Mouse (Mus musculus) liver (tissue): ENCODE measurements at regions not wholly inside any gene's neighbourhood (a gene's known extent, or its start where the extent isn't known, plus 50 kb on each side); places are given as distances from the start of the nearest gene placed in this dataset.

Source experiments
- DNase-seq: peaks from one replicate; pipeline ENCODE4 v3.0.0-alpha.2; 2020; ENCODE audit warnings: mixed read lengths

DNA sequence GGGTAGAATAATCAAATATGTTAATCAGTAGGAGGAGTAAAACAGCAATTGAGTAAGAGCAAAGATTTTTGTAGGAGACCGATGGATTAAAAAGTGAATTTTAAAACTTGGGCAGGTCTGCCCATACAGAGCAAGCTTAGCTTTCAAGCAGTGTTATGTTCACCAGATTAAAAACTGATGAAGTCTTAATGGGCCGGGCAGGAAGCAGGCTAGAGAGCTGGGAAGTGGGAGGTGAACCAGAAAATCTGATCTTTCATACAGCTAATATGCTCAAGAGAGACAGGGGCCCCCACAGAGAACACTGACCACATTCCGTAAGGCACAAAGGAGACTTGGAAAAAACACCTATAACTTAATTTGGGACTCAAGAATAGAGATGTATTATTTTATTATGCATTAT is 316.4 kb upstream of the Adgrl2 start:
- no peak for DNase-seq

DNA sequence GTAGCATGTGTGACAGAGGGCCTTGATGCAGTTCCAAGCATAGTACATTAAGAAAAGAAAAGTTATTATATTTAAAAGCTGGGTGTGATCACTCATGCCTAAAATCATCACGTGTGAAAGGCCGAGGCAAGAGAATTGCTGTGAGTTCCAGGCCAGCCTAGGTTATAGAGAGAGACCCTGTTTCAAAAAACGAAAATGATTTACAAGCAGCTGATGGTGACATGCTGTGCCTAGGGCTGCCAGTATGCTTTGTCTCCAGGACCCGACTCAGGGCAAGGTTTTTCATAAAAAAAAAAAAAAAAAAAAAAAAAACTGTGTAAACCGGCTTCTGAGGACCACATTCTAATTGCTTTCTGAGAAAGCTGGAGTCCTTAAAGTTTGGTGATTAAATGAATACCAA is 315.9 kb upstream of the Adgrl2 start:
- DNase-seq: no peak

DNA sequence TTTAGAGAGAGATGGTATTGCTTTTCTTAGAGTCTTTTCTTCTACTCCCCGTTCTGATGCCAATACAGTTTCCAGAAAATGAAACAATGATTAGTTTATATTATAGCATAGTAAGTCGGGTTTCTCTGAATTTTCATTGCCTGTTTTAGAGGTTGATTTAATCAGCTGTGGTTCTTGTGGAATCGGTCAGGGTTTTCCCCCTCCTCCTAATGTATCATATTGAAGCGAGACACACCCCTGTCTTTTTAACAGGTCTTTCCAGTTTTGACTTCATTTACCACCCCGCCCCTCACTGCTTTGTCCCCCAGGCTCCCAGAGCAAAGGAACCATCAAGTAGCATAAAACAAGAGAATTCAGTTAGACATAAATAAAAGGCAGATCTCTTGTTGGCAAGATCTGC is 315.1 kb upstream of the Adgrl2 start:
- no peak for DNase-seq

DNA sequence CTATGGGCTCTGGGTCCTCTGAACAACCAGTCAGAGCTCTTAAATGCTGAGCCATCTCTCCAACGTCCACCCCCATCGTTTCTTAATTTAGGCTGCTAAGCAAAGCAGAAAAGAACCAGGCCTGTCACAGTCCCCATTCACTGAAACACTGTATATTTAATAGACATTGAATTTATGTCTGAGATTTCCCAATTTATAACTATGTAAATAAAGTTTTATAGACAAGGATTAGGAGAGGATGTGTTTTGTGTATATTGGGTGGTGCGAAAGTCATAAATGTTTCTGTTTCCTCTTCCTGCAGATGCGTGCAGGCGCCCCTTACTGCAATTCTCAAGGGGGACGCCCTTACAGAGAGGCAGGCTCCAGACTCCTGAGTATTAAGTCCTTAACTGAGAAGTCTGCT is 314.7 kb upstream of the Adgrl2 start:
- DNase-seq: no peak

DNA sequence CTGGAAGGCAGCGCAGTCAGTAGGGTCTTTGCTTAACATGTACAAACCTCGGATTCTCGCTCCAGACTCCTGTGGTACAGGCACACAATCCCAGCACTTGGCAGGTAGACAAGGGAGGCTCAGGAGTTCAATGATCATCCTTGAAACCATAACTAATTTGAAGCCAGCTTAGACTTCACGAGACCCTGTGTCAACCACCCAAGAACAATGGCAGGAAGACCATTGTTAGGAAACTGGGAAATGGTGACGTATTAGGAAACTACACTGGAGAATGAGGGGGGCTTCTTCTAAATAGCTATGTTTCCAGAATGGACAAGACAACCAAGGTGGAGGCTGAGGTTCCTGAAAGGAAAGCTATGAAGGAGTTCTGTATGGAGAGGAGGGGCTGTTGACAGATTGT is 313.1 kb upstream of the Adgrl2 start:
- no peak for DNase-seq

DNA sequence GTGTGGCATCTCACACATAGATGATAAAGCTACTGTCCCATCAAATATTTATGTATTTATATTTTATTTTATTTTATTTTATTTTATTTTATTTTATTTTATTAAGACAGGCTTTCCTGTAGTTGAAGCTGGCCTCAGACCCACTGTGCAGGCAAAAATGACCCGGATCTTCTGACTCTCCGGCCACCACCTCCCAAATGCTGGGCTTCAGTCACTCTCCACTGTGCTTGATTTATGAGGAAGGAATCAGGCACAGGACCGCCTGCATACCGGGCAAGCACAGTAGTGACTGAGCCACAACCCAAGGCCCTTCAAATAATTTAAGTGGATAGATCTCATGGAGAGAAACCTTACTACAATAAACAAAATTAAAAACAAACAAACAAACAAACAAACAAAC is 309.6 kb upstream of the Adgrl2 start:
- DNase-seq: no peak

DNA sequence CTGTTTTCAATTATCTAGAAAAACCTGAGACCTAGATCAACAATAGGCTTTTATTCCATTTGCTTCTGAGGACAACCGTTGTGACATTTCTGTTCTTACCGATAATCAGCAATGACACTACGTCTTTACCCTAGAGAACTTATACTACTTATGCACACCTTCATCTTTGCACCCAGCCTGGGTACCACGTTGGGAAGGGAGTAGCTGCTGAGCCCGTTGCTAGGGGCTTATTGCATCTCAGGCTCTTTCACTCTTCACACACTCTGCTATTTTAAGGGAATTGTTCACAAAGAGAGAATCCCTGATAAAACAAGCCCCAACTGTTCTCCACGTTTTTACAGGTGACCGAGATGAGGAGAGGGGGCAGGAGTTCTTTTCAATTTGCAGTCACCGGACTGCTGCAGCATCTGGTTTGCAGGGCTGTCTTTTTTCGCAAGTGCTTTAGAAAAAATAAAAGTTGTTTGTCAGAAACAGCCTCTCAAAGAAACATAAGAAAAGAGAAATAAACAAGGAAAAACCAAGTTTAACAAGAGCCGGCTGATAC is 306.1 kb upstream of the Adgrl2 start:
- DNase-seq: no peak

DNA sequence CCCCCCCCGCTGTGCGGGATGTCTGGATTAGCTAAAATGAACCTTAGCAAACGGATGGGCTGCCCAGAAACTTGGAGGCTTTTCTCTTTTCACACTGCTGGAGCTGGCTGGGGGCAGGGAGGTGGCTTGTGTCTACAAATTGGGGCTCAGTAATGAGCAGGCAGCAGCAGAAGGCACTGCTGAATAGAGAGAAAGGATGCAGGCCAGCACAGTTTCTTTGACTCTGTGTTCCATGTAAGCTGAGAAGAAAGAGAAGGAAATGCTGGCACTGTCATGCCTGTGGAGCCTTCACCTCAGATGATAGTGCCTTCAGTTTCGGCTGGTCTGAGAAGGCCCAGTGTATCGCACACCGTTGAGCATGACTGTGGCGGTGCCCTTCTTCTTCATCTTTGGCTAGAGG is 305.6 kb upstream of the Adgrl2 start:
- no peak for DNase-seq

DNA sequence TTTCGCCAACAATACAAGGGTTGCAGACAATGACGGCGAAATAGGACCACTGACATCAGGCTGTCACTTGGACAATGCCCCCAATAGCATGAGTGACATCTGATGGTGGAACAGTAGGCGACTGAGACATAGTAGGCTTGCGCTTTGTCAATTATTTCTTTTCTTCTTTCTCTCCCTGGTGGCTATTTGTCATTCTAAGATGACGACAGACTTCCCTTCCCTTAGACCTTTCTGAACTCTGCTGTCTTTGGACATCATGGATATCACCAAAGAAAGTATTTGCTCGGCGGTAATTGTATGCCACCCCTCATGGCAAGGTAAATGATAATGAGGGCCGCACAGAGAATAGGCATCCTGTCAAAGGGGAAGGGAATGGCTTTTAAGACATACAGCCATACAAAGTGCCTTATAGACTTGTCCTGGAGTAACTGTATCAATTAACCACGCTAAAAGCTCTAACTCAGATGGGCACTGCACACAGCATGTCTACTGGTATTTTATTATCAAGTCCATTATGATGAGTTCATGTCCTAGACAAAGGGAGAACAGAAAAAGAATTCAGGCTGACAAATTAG is 305.0 kb upstream of the Adgrl2 start:
- DNase-seq: no peak

DNA sequence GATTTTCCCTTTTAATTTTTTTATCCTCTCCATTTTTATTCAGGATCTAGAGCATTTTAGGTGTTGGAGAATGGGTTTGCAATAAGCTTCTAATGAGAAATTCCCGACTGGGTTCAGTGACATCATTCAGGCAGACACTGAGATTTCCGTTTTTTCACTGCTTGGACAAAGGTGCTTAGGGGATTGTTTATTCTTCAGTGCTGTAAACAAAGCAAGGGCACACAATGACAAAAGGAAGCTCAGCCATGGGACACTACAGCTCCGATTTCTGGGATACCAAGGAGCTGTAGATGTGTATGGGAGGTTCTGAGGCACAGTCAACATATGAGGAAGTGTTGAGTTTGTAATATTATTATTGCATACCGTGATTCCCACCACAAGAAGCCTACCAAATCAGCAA is 304.1 kb upstream of the Adgrl2 start:
- no peak for DNase-seq

DNA sequence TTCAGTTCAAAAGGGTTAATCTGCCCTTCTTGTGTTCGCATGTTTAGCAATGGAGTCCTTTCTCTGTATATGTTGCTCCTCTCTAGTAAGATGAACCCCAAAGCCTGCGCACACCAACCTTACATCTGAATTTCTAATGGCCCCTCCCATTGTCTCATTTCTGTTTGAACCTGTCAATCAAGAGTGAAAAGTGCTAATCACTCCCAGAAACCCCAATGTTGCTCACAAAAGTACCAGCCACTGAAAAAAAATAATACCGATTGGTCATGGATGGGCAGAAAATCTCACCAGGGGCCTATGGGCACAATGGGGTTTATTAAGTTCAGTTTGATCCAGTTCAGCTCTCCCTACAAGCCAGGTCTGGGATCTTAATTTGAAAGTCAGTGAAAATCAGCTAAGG is 302.1 kb upstream of the Adgrl2 start:
- no peak for DNase-seq

DNA sequence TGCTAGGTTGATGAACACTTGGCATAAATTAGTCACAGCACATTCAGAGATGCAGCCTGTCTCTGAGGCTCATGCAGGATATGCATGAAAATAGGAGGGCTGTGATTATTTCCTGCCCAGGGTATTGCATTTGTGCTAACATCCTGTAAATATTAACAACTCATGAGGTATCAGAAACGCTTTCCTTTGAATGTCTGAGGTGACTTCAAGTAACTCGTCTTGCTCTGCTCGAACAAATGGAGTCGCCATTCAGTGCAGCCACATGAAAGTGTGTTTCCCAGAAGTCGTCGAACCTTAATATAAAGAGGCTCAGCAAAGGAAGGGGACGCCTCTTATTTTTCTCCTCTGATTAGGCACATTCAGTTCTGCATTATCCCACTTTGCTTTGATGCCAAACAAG is 301.1 kb upstream of the Adgrl2 start:
- no peak for DNase-seq

DNA sequence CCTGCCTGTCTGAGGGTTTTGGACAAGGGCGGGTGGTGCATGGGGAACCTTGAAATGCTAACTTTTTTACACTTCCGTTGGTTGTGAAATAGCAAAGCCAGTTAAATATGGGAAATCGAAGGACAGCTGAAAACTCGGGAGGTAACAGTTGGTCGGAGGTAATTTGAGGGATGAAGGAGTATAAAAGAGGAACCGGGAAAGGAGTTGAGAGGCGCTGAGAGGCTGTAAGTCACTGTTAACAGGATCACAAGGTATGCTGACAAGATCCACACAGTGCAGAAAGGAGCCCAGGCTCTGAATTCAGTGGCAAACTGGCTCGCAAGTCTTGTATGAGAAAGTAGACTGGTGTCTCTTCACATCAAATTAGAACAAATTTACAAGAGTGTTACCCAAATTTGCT is 299.9 kb upstream of the Adgrl2 start:
- DNase-seq: no peak

DNA sequence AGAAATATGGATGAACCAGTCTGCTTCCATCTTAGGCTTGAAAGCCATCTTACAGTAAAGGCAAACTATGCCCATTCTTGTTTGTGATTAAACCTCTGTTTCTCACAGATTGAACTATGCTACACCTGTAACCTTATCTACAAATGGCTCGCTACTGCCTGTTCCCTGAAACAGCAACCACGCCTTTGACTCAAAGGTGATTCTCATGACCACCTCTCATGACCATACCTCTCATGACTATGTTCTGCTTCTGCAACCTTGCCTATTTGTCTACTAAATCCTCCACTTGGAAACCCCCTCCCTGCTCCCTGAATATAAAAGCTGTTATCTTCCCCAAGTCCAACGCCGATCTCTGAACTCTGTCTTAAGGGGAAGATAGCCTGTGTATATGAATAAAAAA is 296.7 kb upstream of the Adgrl2 start:
- DNase-seq: no peak

DNA sequence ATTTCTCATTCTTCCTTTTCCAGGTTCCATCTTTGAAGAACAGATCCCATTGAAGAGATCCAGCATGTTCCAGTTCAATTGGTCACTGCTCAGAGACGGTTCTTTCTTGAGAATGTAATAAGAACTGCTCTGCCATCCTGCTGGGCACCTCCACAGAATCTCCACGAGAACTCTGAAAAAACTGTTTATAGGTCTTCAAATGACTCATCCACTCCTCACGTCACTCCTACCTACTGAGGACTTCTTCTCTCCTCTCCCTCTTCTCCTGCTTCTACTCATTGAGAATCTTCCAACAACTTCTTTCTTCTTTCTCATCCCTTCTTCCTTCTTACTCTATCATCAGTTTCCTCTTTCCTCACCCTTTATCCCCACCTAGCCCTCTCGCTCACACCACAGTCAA is 294.6 kb upstream of the Adgrl2 start:
- no peak for DNase-seq

DNA sequence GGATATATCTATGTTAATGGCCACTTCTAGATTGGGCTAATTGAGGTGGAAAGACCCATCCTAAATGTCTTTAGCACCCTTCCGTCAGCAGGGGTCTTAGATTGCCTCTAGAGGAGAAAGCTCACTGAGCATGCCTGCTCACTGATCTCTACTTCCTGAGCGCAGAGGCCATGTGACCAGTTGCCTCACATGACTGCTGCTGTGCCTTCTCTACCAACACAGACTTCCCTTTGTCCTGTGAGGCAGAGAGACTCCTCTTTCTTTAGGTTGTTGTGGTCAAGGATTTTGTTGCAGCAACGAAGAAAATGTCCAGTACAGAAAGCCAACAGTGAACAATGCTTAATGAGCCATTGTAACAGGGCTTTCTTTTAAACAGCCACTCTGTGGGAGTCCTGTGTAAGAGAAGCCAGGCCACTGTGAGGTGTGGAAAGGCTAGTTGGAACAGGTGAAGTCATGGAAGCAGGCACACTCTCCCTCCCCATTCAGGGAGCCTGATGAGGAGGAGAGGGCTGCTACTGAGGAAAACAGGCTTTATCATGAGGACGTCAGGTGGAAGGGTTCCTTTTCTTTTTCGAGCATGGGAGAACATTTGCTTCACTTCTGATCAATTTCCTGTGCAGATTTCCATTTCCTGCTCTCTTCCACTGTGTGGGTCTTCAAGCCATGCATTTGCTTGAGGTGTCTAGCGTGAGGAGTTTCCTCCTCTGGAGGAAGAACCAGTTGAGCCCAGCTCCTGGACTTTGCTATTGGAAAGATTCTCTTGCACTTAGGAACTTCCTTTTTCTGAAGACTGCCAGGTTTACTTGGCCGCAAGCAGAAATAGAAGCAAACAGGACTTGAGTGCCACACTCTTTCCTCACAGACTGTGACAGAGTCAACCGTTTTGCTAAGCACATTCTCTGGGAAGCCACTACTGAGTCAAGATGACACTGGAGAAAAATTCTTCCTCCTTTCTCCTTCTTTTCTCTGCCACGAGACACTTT is 290.7 kb upstream of the Adgrl2 start:
- no peak for DNase-seq

DNA sequence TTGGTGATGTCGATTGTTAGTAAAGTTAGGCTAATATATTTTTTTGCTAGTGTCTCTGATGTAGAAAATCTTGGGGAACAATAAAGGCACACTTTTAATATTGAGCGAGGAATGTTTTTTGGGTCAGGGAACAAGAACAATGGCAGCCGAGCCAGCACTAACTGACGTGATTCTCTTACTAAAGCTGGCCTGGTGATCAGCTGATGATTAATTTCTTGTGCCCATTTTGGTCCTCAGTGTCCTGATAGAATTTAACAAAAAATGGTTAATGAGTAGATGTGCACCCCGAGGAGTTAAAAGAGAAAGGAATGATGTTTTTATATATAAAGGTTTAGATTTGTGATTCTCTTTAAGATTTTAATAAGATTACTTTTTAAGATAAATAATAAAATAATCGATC is 289.0 kb upstream of the Adgrl2 start:
- no peak for DNase-seq

DNA sequence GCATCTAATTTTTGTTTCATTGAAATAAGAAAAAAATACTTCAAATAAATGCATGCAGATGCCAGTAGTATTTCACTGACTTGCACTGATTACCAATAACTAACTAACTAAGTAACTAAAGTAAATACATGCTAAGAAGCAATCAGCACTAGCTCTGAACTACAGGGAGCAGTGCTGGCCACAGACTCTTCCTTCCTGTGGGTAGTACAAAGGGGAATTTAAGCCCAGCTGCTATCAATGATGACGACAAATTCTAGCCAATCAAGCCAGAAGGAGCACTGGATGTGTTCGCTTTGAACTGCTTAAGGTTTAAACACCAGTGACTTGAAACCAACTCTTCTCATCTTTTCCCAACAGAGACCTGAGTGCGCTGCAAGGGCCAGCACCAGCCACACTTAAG is 287.5 kb upstream of the Adgrl2 start:
- no peak for DNase-seq

DNA sequence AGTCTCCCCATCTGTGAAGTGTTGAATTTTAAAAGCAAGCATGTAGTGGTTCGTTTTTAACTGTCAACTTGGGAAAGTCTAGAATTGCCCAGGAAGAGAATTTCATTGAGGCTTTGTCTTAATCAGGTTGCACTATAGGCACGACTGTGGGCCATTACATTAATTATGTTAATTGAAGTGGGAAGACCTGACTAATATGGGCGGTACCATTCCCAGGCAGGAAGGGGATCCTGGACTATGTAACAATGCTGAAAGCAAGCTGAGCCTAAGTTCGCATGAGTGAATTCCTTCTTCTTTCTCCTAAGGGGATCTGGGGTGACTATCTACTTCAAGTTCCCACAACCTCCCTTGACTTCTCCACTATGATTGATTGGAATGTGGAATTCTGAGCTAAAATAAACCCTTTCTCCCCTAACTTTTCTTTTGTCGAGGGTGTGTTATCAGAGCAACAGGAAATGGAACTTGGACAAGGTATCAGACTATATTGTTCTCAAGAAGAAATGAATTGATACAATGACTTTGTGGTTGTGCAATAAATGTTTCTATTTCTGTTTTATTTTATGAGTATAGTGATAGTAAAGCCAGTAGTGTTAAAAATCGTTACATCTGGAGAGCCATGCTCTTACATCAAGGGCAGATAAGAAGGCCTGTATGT is 285.2 kb upstream of the Adgrl2 start:
- no peak for DNase-seq

DNA sequence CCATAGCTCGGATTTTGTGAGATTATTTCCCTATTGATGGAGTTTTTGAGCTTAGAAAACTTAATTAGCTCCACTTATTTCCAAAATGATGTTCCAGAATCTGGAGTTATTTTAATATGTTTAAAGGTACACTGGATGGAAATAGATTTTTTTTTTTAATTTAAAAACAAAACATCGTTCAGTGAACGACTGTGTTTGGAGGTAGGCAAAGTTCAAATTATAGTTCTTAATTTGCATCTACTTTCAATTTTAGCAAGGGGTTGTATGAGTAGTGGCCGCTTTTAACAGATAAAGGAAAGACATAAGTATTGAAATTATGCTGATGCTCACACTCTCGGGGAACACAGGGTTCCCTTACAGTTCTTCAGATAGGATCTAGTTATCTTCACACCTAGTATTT is 284.6 kb upstream of the Adgrl2 start:
- no peak for DNase-seq

DNA sequence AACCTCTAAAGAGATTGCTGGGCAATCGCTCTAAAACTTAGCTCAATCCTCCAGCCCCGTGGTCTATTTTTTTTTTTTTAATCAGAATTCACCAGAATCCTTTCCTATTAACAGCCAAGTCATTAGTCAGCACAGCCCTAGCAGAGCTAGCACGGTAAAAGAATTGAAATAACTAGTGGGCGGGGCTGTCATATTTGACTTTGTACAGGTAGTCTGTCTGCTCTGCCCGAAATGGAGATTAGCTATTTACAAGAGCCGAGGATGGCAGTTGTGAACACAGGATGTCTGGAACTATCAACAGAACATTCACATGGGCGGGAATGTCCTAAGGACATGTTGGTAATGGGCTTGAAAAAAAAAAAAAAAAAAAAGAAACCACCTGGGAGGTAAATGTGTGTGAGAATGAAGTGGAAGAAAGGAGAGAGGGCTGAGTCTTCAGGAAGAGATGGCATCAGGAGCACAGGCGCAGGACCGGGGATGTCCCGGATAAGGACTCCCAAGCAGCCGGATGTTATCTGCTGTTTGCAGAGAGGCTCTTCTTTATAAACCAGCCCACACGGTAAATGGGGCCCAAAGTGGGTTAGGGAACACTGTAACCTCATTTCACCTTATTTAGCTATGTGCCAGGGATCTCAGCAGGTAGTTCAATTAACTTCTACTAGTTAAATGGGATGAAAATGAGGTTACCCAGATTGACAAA is 283.8 kb upstream of the Adgrl2 start:
- DNase-seq: peak; percentile 21

DNA sequence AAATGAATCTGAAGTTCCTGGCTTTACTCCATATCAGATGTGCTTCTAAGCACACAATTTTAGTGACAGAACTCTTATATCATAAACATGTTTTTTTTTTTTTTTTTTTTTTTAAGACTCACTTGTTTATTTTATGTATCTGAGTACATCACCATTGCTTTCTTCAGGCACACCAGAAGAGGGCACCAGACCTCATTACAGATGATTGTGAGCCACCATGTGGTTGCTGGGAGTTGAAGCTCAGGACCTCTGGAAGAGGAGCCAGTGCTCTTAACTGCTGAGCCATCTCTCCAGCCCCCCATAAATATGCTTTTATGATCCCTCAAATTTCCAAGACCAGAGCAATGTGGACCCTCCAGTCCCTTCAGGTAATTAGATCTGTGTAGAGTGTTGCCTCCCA is 280.1 kb upstream of the Adgrl2 start:
- DNase-seq: no peak

DNA sequence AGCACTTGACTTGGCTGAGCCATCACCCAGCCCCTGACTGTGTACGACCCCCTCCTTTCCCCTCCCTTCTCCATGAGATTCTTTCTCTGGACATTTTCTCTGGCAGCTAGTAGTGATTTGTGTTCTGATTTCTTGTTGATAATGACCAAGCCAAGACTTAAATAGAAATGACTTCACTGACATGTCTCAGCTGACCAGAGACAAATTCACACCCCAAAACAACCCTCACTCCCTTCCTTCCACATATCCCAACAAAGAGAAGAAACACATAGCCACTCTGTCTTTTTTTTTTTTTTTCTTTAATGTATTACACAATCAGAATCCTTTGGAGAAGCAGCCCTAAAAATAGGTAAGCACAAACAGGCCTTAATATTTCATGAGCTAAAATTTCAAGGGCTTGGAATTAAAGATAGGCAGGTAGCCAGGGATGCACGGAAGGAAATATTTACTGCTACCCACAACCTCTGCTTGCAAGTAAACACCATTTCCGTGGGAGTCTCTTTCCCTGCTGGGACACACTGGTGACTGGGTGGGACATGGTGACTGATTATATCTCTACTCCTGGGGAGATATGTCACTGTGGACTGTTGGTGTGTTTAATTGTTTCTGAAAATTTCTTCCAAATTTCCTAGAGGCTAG is 272.1 kb upstream of the Adgrl2 start:
- DNase-seq: no peak
